Mouse (Mus musculus): ENCODE results near the gene Olfr429. TPM values are rescaled to one million over a fixed set of nuclear protein-coding genes. Genes with fewer than 3 reads are reported as not detected.

Gene Olfr429
- polyA plus RNA-seq, 1 experiment from 2014 or later: not detected

DNA sequence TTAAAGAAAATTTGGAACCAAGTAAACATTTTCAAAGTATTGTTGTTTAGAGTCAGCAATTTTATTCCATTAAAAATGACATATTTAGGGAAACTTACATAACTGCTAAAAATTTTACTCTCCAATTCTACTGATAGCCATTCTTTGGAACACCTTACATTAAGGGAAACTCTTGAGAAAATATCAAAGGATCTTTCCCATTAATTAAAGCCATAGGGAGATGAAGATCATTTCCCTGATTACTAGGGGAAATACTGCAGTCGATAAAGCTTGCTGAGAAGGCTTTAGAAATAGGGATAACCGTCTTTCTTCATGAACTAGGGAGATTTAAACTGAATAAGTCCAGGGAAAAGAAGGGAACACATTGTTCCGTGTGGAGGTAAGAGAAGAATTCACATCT is 47.1 kb downstream of the Olfr429 start, which contains the start of gene Olfr424:
Gene Olfr424, plus strand, starts transcription at position 301 of the 400 bp plus-strand sequence.
- WGBS: 83% methylated on average over 3 of the region's 3 CpGs
- DNase-seq (no peak), ATAC-seq (ENCODE audit: low FRiP score, low TSS enrichment) (no peak)

DNA sequence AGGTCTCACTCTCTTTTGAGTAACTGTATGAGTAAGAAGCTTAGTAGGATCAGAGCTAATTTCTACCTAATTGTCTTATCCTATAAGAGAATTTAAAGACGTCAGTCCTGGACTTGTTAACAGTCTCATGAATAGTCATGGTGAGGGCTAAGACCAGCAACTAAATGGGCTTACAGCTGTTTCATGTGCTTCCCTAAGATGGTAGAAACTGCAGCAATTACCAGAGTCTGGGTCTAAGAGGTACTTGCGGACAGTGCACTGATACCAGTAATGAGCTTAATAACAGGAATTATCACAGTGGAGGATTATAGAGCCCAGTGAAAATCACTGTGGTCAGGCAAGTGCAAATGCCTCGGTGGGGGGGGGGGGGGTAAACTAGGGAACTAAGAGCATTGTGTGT is 47.9 kb downstream of the Olfr429 start:
- Histone ChIP-seq H3K4me3 (replicated peaks; ENCODE audit: low read depth, low read length) (no peak overlapping the region), H3K27me3 (ENCODE audit: control insufficient read depth, insufficient read depth, low read length) (no peaks in the 10 kb centered on the region), H3K9ac (replicated peaks; ENCODE audit: low read length) (no peak overlapping the region), H3K36me3 (ENCODE audit: control insufficient read depth, insufficient read depth, low read length) (no peaks in the 10 kb centered on the region), H3K4me2 (ENCODE audit: low read length) (no peak overlapping the region), H3K4me1 (ENCODE audit: control insufficient read depth, insufficient read depth, low read length) (no peaks in the 10 kb centered on the region), H3K27ac (replicated peaks; ENCODE audit: low read depth, low read length) (no peak overlapping the region), H3K9me3 (ENCODE audit: control insufficient read depth, low read length) (no peaks in the 10 kb centered on the region)
- WGBS: 53% methylated on average over 3 of the region's 3 CpGs
- DNase-seq (no peak), ATAC-seq (ENCODE audit: low FRiP score, low TSS enrichment) (no peak)

More for the DNA sequence above, 47.1 kb downstream of the Olfr429 start, which contains the start of gene Olfr424:
- Histone ChIP-seq H3K27ac (replicated peaks; ENCODE audit: low read depth, low read length) (no peak within 1 kb of the TSS), H3K27me3 (ENCODE audit: control insufficient read depth, insufficient read depth, low read length) (no peaks in the 10 kb centered on the region), H3K4me2 (ENCODE audit: low read length) (no peak within 1 kb of the TSS), H3K9me3 (ENCODE audit: control insufficient read depth, low read length) (no peaks in the 10 kb centered on the region), H3K4me3 (replicated peaks; ENCODE audit: low read depth, low read length) (no peak within 1 kb of the TSS), H3K4me1 (ENCODE audit: control insufficient read depth, insufficient read depth, low read length) (no peaks in the 10 kb centered on the region), H3K36me3 (ENCODE audit: control insufficient read depth, insufficient read depth, low read length) (no peaks in the 10 kb centered on the region), H3K9ac (replicated peaks; ENCODE audit: low read length) (no peak within 1 kb of the TSS)

Other genes starting within 250 kb of the Olfr429 start
- 2.8 TPM in 1 of 2 replicates, not detected in the other for gene Ifi211, start 171.3 kb upstream of the Olfr429 start, polyA plus RNA-seq (2014; fragmentation: Nextera tagmentation; extraction: Ambion mirVana)
- gene Mndal, start 141.8 kb upstream of the Olfr429 start, polyA plus RNA-seq (2014; fragmentation: Nextera tagmentation; extraction: Ambion mirVana): 0.50 and 1.5 TPM in 2 replicates
- gene Ifi203, start 141.7 kb upstream of the Olfr429 start, polyA plus RNA-seq (2014; fragmentation: Nextera tagmentation; extraction: Ambion mirVana): 2.3 TPM in 1 of 2 replicates, not detected in the other
- not detected in 2 replicates for gene Ifi202b, start 101.6 kb upstream of the Olfr429 start, polyA plus RNA-seq (2014; fragmentation: Nextera tagmentation; extraction: Ambion mirVana)
- gene Ifi205, start 52.5 kb upstream of the Olfr429 start, polyA plus RNA-seq (2014; fragmentation: Nextera tagmentation; extraction: Ambion mirVana): 1.3 TPM in 1 of 2 replicates, not detected in the other
- not detected in 2 replicates for gene Olfr433, start 43.6 kb upstream of the Olfr429 start, polyA plus RNA-seq (2014; fragmentation: Nextera tagmentation; extraction: Ambion mirVana)
- gene Olfr432, start 35.1 kb upstream of the Olfr429 start, polyA plus RNA-seq (2014; fragmentation: Nextera tagmentation; extraction: Ambion mirVana): not detected in 2 replicates
- gene Olfr430, start 17.7 kb upstream of the Olfr429 start, polyA plus RNA-seq (2014; fragmentation: Nextera tagmentation; extraction: Ambion mirVana): not detected in 2 replicates
- gene Olfr427, start 12.6 kb downstream of the Olfr429 start, polyA plus RNA-seq (2014; fragmentation: Nextera tagmentation; extraction: Ambion mirVana): not detected in 2 replicates
- not detected in 2 replicates for gene Olfr231, start 36.8 kb downstream of the Olfr429 start, polyA plus RNA-seq (2014; fragmentation: Nextera tagmentation; extraction: Ambion mirVana)
- not detected in 2 replicates for gene Olfr424, start 47.2 kb downstream of the Olfr429 start, polyA plus RNA-seq (2014; fragmentation: Nextera tagmentation; extraction: Ambion mirVana)
- not detected in 2 replicates for gene Olfr420, start 71.3 kb downstream of the Olfr429 start, polyA plus RNA-seq (2014; fragmentation: Nextera tagmentation; extraction: Ambion mirVana)
- 0.04 and 0.16 TPM in 2 replicates for gene Spta1, start 88.4 kb downstream of the Olfr429 start, polyA plus RNA-seq (2014; fragmentation: Nextera tagmentation; extraction: Ambion mirVana)
- gene Olfr419, start 167.7 kb downstream of the Olfr429 start, polyA plus RNA-seq (2014; fragmentation: Nextera tagmentation; extraction: Ambion mirVana): not detected in 2 replicates
- gene Mptx1, start 246.2 kb downstream of the Olfr429 start, polyA plus RNA-seq (2014; fragmentation: Nextera tagmentation; extraction: Ambion mirVana): not detected in 2 replicates